Mouse (Mus musculus): ENCODE data around the gene Pkig.
"Not testable (repeated sequence)": the region's sequence is repeated elsewhere in the genome, so short reads cannot be mapped to it uniquely, and the experiment has no call there.

Gene Pkig

DNA sequence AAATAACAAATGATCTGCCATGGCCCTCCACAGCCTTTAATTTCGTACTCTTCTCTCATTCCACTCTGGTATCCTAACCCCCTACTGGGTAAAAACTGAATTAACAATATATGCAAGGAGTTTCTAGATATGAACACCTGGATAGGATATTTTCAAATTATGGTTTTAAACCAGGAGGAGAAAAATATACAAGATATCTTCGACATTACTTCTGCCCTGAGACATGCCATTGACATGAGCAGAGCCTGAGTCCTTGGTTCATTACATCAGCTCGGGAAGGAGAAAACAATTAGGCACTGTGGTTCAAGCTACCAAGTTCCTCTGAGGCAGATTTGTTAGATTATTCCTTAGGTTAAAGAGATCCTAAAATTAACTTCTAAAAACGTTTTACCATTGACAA lies 14.1 kb upstream of the Pkig start:
- DNase-seq, result no peak

DNA sequence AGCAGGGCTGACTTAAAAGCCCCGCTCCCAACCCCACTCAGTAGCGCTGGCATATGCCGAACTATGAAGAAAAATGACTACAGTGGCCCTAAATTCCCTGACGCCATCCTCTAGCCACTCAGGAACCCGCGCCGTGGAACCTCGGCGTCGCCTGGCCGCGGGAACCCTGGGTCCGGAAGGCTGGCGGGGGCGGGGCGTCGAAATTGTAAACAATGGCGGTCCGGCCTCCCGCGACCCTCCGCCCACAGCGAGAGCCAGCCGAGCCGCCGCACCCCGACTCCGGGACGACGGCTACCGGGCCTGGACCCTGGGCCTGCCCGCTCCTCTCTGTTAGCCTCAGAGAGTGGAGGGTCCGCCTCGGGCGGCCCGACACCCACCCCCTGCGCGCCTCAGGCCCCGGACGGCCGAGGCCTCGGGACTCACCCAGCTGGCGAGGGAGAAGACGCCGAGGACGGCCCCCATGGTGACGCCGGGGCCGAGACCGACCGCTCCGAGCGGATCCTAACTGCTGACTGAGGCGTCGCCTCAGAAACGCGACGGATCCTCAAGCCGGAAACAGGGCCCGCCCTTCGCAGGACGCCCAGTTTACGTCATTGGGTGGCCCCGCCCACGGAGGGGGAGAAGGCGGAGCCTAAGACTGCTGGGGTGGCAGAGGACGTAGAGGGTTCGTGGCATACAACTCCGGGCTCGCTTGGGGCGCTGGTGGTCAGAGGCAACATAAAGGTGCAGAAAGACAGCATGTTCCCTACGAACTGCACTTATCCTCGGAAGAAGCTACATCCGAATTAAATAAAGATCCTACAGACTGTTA lies 13.4 kb upstream of the Pkig start, which contains the start of gene Serinc3:
Serinc3 (minus strand) TSS at position 557 of the 811 bp plus-strand sequence.
- DNase-seq, result peak; percentile 100

DNA sequence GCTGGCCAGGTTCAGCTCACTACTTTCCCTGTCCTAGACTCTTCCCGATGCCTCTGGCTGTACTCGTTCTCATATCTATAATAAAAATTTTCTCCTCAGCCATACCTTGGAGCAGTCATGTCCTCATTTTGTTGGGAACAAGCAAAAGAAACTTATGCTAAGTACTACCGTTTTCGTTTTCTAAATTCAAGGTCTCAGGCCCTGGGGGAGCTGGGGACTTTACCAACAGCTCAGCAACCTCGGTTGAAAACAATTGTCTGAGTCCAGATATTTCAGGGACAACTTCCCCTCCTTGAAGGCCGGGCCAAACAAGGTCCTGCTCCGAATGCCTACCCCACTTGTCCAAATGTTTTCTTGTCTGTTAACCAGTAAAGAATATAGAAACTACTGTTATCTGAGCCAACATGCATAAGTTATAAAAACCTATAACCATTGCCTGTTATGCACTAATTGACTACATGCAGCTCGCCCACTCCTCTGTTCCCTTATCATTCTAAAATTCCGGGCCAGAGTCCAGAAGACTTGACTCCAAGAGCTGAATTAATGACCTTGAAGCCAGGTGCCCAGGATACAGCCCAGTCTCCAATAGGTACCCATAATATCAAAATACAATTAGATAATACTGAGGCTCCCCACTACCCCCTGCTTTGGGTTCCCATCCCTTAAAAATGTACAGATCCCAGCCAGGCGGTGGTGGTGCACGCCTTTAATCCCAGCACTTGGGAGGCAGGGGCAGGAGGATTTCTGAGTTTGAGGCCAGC lies 12.3 kb upstream of the Pkig start:
- no peak for DNase-seq

DNA sequence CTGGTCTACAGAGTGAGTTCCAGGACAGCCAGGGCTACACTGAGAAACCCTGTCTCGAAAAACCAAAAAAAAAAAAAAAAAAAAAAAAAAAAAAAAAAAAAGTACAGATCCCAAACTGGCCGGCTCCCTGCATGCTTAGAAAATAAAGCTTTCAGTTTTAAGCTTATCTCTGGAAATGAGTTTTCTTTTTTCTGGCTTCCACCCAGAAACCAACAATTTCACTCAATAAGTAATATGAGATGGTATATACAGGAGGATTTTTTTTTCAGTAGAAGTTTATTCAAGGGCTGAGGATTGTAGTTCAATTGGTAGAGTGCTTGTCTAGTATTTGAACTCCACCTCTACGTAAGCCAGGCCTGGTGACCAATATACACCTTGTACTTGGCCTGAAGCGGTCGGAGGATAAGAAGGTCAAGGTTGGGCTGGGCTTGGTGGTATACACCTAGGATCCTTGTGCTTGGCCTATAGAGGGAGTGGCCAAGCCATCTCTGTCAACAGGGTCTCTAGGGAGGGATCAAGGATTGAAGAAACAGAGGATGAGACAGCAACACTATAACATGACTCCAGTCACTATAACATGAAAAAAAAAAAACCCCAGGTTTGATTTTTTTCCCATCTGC lies 11.6 kb upstream of the Pkig start:
- DNase-seq, result no peak

DNA sequence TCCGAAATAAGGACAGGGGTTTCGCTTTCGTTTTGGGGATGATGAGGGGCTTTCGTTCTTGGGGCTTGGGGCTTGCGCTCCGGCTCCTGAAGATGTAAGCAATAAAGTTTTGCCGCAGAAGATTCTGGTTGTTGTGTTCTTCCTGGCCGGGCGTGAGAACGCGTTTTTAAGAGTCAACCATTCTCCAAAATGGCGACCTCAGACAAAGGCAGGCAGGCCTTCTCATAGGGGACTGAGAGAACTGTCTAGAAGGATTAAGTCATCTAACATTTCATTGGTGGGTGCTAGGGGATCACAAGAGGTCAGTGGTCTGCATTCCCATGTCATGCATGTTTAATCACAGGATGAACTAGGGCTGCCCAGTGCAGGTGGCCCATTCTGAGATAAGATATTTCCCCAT lies 2.5 kb upstream of the Pkig start:
- DNase-seq, result not testable (repeated sequence)

DNA sequence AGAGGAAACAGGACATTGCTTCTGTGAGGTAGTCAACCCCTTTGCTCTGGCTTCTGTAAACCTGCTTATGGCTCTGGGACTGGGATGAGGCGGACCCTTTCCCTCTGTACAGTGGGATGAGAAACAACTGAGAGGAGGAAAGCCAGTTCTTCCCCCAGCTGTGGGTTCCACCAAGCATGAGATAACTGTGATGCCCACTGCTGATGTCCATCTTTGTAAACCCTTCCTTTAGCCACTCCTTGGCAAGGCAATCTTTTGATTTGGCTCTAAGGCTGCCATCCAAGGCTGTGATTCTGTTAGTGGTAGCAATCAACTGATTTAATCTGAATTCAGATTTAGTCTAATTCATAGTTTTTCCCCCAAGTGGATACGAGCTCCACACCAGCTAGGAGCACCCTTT lies 700 bp upstream of the Pkig start:
- DNase-seq, result no peak

DNA sequence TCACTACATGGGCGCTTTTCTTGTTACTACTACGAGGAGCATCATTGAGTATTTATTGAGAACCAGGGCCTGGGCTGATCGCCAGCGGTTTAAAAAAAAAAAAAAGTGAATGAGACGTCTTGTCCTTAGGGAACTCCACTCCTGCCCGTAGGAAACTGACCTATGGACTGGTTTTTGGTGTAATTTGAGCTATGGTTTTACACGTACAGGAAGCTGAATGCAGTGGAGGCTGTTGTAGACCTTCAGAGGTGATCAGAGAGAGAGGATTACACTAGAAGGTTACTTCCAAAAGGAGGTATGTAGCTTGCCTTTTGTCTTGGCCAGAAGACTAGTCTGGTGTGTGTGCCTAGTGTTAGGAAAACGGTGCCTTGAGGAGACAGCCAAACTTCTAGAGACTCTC lies 755 bp downstream of the Pkig start:
- DNase-seq, result no peak

DNA sequence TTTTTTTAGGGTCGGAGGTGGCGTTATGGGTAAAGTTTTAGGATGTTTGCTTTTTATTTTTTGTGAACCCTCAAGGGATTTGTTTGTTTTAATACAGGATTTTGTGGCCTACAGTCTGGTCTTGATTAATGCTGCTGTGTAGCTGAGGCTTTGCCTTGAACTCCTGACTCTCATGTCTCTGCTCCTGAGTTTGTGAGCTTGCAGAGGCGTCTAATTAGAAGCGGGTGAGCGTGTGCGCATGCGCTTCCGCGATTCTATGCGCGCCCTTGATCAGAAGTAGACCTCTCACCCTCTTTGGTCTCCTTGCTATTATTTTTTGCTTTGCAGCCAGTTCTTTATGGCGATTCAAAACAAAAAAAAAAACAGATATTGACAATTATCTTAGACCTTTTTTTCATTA lies 1.2 kb downstream of the Pkig start:
- DNase-seq, result peak; percentile 58

DNA sequence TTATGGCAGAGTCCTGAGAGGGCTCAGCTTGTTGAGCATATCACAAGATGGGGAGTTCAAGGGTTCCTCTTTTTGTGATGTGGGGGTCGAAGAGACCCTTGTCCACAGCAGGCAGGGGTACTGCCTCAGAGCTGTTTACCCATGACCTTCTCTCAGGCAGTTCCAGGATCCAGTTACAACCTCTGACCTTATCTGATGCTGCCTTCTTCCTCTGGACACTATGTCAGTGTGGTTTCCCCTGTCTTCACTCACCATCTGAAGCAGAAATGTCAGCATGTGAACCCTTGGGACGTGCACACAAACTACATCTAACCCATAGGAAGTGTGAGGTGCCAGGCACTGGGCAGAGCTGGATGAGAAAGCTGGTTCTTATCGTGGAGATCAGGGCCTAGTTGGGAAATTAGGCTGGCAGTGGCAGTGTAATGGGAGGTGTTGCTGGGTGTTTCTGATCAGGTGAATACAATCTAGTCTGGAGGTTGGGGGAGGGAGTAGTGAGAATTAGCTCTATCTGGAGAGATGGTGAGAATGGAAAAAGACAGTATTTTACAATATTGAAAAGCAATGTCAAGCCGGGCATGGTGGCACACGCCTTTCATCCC lies 2.0 kb downstream of the Pkig start:
- DNase-seq, result no peak

DNA sequence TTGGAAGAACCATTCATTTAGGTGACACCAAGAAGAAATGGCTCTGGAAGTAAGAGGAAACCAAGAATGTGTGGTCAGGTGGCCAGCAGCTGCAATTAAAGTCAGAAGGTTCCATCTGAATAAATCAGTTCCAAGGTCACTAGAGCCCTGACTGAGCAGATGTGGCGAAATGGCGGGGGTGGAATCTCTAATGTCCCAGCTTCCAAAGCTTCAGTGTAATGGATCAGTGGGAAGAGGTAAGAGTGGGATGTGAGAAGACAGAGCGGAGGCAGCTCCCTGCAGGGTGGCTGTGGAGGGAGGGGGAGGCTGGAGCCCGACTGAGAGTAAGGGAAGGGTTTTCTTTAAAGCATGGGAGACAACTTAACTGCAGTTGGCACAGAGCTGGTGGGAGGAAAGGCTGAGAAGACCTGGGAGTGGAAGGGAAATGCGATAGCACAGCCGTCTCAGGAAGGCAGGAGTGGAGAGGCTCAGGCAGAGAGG lies 3.2 kb downstream of the Pkig start:
- no peak for DNase-seq

DNA sequence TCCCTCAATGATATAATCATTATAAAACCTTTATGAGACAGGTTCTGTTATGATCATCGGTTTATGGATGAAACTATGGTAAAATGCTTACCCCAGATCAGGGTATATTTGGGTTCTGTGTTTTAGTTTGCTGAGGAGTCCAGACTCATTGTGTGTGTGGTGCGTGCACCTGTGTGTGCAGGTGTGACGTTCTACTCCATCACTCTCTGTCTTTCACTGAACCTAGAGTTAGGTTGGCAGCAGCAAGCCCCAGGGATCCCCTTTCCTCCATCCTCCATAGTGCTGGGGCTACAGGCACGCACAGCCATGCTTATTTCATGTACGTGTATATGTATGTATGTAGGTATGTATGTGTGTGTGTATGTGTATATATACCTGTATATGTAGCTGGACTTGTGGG lies 3.9 kb downstream of the Pkig start:
- DNase-seq, result no peak

DNA sequence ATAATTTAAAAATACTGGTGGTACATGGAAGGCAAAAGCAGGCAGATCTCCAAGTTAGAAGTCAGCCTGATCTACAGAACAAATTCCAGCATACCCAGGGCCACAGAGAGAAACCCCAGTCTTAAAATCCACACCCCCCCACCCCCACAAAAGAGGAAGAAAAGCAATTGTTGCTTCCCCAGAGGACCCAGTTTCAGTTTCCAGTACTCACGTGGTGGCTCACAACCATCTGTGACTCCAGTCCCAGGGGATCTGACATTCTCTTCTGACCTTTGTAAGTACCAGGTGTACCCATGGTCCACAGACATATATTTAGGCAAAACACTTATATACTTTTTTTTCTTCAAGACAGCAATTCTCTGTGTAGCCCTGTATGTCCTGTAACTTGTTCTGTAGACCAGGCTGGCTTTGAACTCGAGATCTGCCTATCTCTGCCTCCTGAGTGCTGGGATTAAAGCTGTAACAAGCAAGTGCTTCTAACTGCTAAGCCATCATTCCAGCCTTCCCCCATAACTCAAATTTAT lies 4.6 kb downstream of the Pkig start:
- DNase-seq, result no peak

DNA sequence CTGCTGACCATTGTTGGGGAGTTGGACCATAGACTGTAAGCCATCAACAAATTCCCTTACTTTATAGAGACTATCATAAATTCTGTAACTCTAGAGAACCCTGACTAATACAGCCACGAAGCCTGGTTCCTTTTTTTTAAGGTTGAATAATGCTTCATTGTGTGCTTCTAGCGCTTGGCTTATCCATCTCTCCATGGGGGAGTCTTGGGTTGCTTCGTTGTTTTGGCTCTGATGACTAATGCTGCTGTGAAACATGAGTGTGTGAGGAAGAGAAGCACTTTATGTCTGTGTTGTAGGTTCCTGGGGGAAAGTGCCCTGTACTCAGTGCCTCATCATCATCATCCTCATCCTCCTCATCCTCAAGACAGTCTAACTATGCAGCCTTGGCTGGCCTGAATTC lies 5.7 kb downstream of the Pkig start:
- DNase-seq, result no peak

DNA sequence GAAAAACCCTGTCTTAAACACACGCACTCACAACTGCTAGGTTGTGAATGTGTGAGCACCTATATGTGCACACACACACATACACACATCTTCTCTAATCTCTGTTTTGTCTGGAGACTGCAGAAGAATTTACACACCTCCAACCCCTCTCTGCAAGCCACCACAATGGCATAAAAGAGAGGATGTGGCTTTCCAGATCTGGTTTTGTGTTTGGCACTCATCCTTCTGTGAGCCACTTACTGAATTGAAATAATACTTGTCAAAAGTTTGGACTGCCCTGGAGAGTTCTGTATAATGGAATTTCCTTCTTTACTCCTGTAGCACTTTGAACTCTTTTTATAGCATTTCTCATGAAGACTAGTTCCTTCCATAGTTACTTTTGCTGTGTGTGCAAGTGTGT lies 8.9 kb downstream of the Pkig start:
- no peak for DNase-seq

DNA sequence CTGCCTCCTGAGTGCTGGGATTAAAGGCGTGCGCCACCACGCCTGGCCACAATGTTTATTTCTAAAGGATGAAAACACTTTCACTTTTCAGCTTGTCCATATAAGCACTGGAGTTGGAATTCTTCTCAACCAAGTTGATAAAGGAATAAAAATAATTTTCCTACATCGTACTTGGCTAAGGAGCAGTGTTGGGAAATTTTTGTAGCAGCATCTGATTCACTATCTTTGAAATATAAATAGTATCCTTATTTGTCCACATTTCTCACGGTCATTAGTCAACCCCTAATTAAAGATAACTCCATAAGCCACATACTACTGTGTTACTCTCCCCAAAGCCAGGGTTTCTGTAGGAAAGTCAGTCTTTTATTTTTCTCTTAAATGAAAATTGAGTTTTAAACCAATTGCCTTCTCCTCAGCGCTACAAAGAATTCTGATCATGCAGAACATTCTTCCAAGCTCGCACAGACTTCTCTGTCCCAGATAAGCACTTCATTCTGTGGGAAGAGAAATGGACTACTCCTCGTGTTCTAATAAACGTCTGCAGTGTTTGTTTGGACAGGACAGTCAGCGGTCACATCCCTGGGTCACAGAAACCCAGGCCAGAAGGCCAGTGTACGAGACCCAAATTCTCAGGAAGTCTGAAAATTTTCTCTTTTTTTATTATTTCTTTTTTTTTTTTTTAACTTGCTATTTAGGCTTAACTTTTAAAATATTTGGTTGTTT lies 12.8 kb downstream of the Pkig start:
- DNase-seq, result no peak

DNA sequence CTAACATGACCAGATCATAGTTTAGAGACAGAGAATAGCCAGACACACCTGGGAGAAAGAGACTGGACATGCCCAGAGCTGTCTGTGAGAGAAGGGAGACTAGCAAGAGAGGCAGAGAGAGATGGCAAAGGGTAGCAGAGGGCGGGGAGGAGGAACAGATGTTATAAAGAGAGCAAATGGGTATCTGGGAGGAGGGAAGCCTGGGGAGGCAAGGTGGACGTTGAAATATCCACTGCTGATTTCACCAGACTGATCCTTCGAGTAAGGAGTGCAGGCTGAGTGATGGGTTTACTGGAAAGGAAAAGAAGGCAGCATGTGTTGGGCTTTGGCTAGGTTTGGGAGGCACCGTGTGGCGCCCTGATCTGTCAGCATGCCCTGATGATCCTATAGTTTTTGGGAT lies 16.2 kb downstream of the Pkig start:
- no peak for DNase-seq

DNA sequence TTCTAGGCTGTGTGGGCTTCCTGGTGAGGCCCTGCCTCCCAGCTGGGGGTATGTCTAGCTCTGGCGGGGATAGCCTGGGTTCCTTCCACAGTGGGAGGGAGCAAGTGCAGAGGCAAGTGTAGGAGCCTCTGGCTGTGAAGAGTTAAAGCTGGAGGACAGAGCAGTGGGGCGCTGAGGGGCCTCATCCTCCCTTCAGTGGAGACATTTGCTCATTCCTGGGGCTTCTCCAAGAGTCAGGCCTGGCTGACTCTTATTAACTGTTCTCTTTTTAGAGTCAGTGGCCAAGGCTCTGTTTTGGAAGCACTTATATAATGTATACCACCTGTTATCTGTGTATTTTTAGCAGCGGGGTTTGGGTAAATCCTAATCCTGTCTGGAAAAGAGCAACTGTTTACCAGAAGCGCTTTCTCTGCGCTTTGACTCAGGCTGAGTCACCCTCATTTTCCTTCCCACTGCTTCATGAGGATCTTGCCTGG lies 17.0 kb downstream of the Pkig start:
- peak; percentile 30 for DNase-seq

DNA sequence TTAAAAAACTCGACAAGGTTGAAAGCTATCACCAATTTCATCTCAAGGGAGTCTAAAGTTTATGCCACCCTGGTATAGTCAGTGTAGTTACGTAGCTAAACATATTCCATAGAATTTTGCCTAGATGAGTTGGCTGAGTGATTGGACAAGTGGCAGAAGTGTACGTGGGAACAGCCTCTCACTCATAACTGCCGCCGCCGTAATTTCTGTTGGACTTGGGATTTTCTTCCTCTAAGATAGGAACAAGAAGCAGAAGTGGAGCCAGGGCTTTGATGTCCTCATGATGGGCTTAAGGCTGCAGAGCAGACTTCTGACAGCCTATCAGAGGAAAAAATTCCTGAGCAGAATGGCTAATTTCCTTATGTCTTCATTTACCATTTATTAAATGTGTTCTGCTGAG lies 17.5 kb downstream of the Pkig start:
- no peak for DNase-seq

DNA sequence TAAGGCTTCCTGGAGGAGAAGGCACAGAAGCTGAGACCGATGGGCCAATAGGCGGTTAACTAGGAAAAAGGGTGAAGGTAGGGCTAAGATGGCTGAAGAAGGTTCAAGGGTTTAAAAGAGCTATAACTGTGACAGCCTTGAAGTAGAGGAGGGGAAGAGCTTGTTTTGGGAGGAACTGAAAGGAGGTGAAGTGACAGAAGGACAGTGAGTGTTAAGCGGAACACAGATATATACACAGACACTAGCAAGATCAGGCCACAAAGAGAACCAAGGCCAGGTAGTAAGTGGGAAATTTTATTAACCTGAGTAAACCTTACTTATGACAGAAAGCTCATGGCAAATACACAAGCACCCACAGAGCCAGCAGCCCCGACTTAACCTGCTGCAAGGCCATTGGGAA lies 18.1 kb downstream of the Pkig start:
- DNase-seq, result no peak

DNA sequence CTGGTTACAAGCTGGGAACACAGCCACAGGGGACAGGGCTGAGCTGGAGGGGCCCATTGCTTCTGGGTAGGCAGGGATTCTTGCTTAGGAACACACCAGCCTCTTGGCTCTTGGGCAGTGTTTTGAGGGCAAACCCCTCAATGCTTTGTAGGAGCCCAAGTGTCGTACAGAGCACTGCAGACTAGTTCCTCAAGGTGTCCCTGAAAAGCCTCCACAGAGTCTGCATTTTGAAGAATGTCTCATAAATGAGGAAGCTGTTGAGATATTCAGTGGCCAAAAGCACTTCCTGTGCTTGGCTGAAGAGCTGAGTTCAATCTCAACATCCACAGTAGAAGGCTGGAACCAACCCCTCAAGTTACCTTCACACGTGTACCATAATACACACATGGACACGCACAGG lies 18.6 kb downstream of the Pkig start:
- no peak for DNase-seq

DNA sequence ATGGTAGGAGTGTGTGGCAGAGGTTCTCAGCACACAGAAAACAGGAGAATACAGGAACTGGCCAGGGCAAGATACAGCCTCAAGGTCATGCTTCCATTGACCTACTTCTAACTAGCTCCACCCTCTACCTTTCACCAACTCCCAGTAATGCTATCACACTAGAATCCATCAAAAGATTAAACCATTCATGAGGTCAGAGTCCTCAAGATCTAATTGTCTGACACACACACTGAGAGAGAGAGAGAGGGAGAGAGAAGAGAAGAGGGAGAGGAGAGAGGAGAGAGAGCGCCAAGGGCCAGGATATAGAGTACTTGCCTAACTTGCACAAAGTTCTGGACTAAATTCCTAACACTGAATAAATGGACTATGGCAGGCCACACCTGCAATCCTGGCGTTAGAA lies 24.2 kb downstream of the Pkig start:
- no peak for DNase-seq

DNA sequence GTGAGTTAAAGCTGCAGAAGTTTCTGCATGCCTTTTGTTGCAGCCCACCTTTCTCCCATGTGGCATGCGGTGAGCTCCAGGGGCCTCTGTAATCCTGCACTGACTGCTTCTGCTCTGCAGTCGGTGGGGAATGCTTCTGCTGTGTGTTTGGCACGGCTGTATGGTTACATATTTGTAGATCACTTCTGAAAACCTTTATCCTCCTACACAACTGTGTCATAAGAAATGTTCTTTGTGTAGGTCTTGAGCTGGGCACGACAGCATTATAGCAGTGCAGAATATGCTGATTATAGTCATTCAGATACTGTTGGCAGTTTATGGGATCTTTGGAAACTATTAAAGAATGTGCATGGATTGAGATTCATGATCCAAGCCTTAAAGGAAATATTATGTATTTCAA lies 27.1 kb downstream of the Pkig start:
- DNase-seq, result no peak

All from thymus, postnatal 4 days (tissue).